Mouse (Mus musculus) lung, postnatal 0 days (tissue): ENCODE results near the gene Tm7sf2. TPM values are rescaled to one million over a fixed set of nuclear protein-coding genes. Genes with fewer than 3 reads are reported as not detected.
A peak's percentile ranks its signal among the peaks of the same experiment; 100 is the strongest.

Experiments used
- ATAC-seq: fragments of 200-750 bp; cut with Nextera tagmentation; 2 replicates; pipeline ENCODE4 v1.8.0; 2017; ENCODE audit warnings: moderate library complexity
- DNase-seq: peaks from one replicate; pipeline ENCODE4 v3.0.0-alpha.2; 2016; ENCODE audit warnings: low spot score
- H3K27ac ChIP-seq: fragments of 300-500 bp; sonication (generic); 2 replicates; pipeline ENCODE4 v1.5.1; 2014; ENCODE audit warnings: antibody characterized with exemption, mild to moderate bottlenecking, low read length, mixed read lengths
- H3K27me3 ChIP-seq: fragments of 300-500 bp; sonication (generic); replicated peaks from 2 replicates; pipeline ENCODE4 v1.6.1; 2014; ENCODE audit warnings: low read length, mixed read lengths; ENCODE audit not compliant: insufficient read depth
- H3K36me3 ChIP-seq: fragments of 300-500 bp; sonication (generic); 2 replicates; pipeline ENCODE4 v1.6.1; 2014; ENCODE audit warnings: low read length, mixed read lengths; ENCODE audit not compliant: insufficient read depth
- H3K4me1 ChIP-seq: fragments of 300-500 bp; sonication (generic); 2 replicates; pipeline ENCODE4 v1.6.1; 2014; ENCODE audit warnings: antibody characterized with exemption, low read depth, low read length, mixed read lengths; ENCODE audit not compliant: insufficient read depth
- H3K4me2 ChIP-seq: fragments of 300-500 bp; sonication (generic); replicated peaks from 2 replicates; pipeline ENCODE4 v1.6.1; 2014; ENCODE audit warnings: low read depth, mild to moderate bottlenecking, low read length, moderate library complexity, mixed read lengths
- H3K4me3 ChIP-seq: fragments of 300-500 bp; sonication (generic); 2 replicates; pipeline ENCODE4 v1.5.1; 2014; ENCODE audit warnings: low read depth, low read length
- H3K9ac ChIP-seq: fragments of 300-500 bp; sonication (generic); replicated peaks from 2 replicates; pipeline ENCODE4 v1.6.1; 2014; ENCODE audit warnings: low read depth, mild to moderate bottlenecking
- H3K9me3 ChIP-seq: fragments of 300-500 bp; sonication (generic); 2 replicates; pipeline ENCODE4 v1.6.1; 2016; ENCODE audit warnings: low read length, mixed read lengths
- CTCF ChIP-seq: IDR thresholded peaks from 2 replicates; pipeline ENCODE4 v1.5.1; 2016; ENCODE audit warnings: antibody characterized with exemption, mild to moderate bottlenecking
- EP300 ChIP-seq: IDR thresholded peaks from 2 replicates; pipeline ENCODE4 v1.6.1; 2016; ENCODE audit warnings: antibody characterized with exemption, mild to moderate bottlenecking, control low read depth
- WGBS: fragments of 180-500 bp; shearing (Covaris S2); extraction: QIAGEN DNeasy Blood & Tissue Kit; methylation state at CpG from one replicate; pipeline ENCODE4 v1.1.7; 2014; 5-methylcytosine and 5-hydroxymethylcytosine counted together
- polyA plus RNA-seq: library from polyadenylated mRNA; unstranded; fragments of >200 nt; fragmentation: Nextera tagmentation; extraction: Ambion mirVana; gene quantifications from 2 replicates; pipeline ENCODE4 v1.2.1, GENCODE M21; 2015

The Tm7sf2 gene
- polyA plus RNA-seq, 1 experiment from 2014 or later = 9.5 TPM

- Histone ChIP-seq H3K9me3 (no peaks in the 10 kb centered on the region), H3K27ac (no peak overlapping the region), H3K4me3 (no peak overlapping the region), H3K4me2 (no peak overlapping the region), H3K36me3 (no peaks in the 10 kb centered on the region), H3K9ac (no peak overlapping the region), H3K27me3 (no peaks in the 10 kb centered on the region), H3K4me1 (no peaks in the 10 kb centered on the region)
- ATAC-seq (no peak), DNase-seq (no peak)
- WGBS = 78% methylated on average over 6 of the region's 6 CpGs
- TF ChIP-seq EP300 (no peak), CTCF (no peak)
Measured at GRCm38 (mm10) chr19:6102169-6102853, 34.1 kb upstream of the Tm7sf2 start.

DNA sequence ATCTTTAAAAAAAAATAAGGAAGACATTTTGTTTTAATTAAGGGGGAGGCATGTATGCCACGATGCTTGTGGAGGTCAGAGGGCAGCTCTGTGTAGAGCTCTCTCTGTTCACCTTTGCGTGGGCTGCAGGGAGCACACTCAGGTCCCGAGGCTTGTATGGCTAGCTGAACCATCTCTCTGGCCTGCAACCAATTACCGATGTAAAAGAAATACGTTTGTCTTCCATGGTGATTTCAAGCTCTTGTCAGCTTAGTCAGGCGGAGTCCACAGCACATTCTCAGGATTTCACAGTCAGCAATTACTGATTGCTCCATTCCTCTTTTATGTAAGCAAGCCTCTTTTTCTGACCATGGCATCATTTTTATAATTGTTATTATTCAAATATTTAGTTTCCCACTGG, 33.0 kb upstream of the Tm7sf2 start:
- Histone ChIP-seq H3K27me3 (no peaks in the 10 kb centered on the region), H3K9me3 (no peaks in the 10 kb centered on the region), H3K36me3 (no peaks in the 10 kb centered on the region), H3K27ac (no peak overlapping the region), H3K4me2 (no peak overlapping the region), H3K4me3 (no peak overlapping the region), H3K4me1 (no peaks in the 10 kb centered on the region), H3K9ac (no peak overlapping the region)
- no peak for TF ChIP-seq EP300
- no peak for TF ChIP-seq CTCF
- DNase-seq (peak; percentile 14), ATAC-seq (no peak)
- 56% methylated on average over 6 of the region's 6 CpGs for WGBS

DNA sequence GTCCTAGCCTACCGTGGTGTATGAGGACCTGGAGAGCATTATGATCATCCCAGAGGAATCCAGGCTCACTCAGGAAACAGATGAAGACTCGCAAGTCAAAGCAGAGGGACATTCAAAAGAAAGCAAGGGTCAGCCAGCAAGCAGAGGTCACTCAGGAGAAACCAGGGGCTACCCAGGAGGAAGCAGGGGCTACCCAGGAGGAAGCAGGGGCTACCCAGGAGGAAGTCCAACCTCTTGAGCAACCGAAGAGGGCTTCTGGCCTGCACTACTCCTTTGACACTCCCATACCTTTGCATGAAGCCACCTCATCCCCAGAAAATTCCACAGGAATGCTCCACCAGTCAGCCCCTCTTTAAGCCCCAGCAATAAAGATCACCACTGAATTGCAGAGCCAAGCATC, 29.7 kb upstream of the Tm7sf2 start:
- Histone ChIP-seq H3K9ac (no peak overlapping the region), H3K9me3 (no peaks in the 10 kb centered on the region), H3K4me1 (no peaks in the 10 kb centered on the region), H3K27me3 (no peaks in the 10 kb centered on the region), H3K27ac (no peak overlapping the region), H3K4me3 (no peak overlapping the region), H3K36me3 (no peaks in the 10 kb centered on the region), H3K4me2 (no peak overlapping the region)
- ATAC-seq = no peak
- TF ChIP-seq CTCF = no peak
- TF ChIP-seq EP300 = no peak
- DNase-seq = no peak
- WGBS = 88% methylated on average over 3 of the region's 3 CpGs

DNA sequence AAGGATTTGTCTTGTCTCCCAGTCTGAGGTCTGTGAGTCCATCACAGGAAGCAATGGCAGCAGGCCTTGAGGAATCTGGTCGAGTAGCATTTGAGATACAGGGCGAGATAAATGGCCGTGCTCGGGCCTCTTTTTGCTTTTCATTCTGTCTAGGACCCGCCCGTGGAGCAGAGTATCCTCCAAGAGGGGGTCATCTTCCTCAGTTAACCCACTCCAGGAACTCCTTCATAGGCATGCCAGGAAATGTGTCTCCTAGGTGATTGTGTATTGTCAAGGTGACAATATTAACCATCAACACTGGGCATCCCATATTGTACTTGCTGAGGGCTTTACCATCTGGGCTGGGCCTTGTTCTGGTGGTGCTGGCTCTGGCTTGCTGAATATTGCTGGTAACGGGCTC, 25.9 kb upstream of the Tm7sf2 start, which contains the start of gene AC131692.1:
Gene AC131692.1 (plus strand): TSS at position 301 of the 400 bp plus-strand sequence.
- no peak for ATAC-seq

GRCm38 (mm10) chr19:6088841-6089240, 20.7 kb upstream of the Tm7sf2 start:
- H3K27ac ChIP-seq = no peak overlapping the region
- H3K4me1 ChIP-seq = 0 out of 2 replicates have a peak, but pooled peaks cover 5% of the 10 kb centered on the region
- no peaks in the 10 kb centered on the region for H3K27me3 ChIP-seq
- no peak for ATAC-seq
- DNase-seq = no peak
- no peaks in the 10 kb centered on the region for H3K9me3 ChIP-seq
- 0 out of 2 replicates have a peak, but pooled peaks cover 3% of the 10 kb centered on the region for H3K36me3 ChIP-seq
- no peak overlapping the region for H3K4me3 ChIP-seq
- TF ChIP-seq EP300 (no peak), CTCF (no peak)
- H3K9ac ChIP-seq = no peak overlapping the region
- WGBS = 91% methylated on average over 13 of the region's 13 CpGs
- no peak overlapping the region for H3K4me2 ChIP-seq

More for the DNA sequence above, 25.9 kb upstream of the Tm7sf2 start, which contains the start of gene AC131692.1:
- H3K27me3 ChIP-seq = no peaks in the 10 kb centered on the region
- no peak within 1 kb of the TSS for H3K4me2 ChIP-seq
- no peak for DNase-seq
- no peaks in the 10 kb centered on the region for H3K4me1 ChIP-seq
- no peak within 1 kb of the TSS for H3K27ac ChIP-seq
- TF ChIP-seq CTCF (no peak), EP300 (no peak)
- no peak within 1 kb of the TSS for H3K9ac ChIP-seq
- 82% methylated on average over 7 of the region's 7 CpGs for WGBS
- no peaks in the 10 kb centered on the region for H3K9me3 ChIP-seq
- H3K4me3 ChIP-seq = no peak within 1 kb of the TSS
- 0 out of 2 replicates have a peak, but pooled peaks cover 3% of the 10 kb centered on the region for H3K36me3 ChIP-seq

DNA sequence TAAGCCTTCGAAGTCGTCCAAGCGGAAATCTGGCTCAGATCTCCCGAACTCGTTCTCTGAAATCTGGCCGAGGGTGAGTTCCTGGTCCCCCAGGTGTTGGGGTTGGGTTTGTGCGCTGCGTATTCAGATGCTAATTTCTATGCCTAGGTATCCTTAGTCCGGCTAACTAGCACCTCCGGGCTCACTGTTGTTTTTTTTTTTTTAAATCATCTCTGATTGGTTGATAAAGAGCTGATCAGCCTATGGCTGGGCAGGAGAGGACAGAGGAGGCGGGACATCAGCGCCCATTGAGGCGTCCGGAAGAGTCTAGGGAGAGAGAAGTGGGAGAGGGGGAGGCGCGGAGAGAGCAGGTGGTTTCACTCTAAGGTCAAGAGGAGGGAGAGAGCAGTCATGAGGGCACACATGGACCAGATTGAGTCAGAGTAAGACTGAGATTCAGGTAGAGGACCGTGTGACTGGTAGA, 17.3 kb upstream of the Tm7sf2 start:
- Histone ChIP-seq H3K36me3 (peaks cover 15% of the 10 kb centered on the region; the same call in 1 of the 2 replicates), H3K27me3 (no peaks in the 10 kb centered on the region), H3K9ac (peak overlapping the region; percentile 34; the same call in 1 of the 2 replicates), H3K4me3 (peak overlapping the region; percentile 62), H3K9me3 (no peaks in the 10 kb centered on the region), H3K4me1 (0 out of 2 replicates have a peak, but pooled peaks cover 6% of the 10 kb centered on the region), H3K27ac (no peak overlapping the region), H3K4me2 (peak overlapping the region; percentile 94)
- no peak for TF ChIP-seq CTCF
- no peak for TF ChIP-seq EP300
- 1% methylated on average over 17 of the region's 17 CpGs for WGBS
- peak; percentile 84 for DNase-seq
- peak; percentile 60 for ATAC-seq
